Mouse (Mus musculus) heart, embryonic 13.5 days (tissue): ENCODE data around the gene Zfp219. TPM values are rescaled to one million over a fixed set of nuclear protein-coding genes. Genes with fewer than 3 reads are reported as not detected.

Experiments used
- ATAC-seq: fragments of 200-750 bp; cut with Nextera tagmentation; 2 replicates; pipeline ENCODE4 v1.8.0; 2017; ENCODE audit warnings: moderate TSS enrichment; ENCODE audit not compliant: insufficient number of reproducible peaks, low FRiP score, low TSS enrichment; ENCODE audit errors: extremely low read depth
- H3K27ac ChIP-seq: fragments of 300-500 bp; sonication (generic); replicated peaks from 2 replicates; pipeline ENCODE4 v1.5.1; 2015; ENCODE audit warnings: moderate library complexity, mild to moderate bottlenecking, inconsistent platforms
- H3K27me3 ChIP-seq: fragments of 300-500 bp; sonication (generic); replicated peaks from 2 replicates; pipeline ENCODE4 v1.6.1; 2015; ENCODE audit warnings: mild to moderate bottlenecking, inconsistent platforms
- H3K36me3 ChIP-seq: fragments of 300-500 bp; sonication (generic); 2 replicates; pipeline ENCODE4 v1.6.1; 2015; ENCODE audit warnings: mild to moderate bottlenecking, inconsistent platforms
- H3K4me1 ChIP-seq: fragments of 300-500 bp; sonication (generic); 2 replicates; pipeline ENCODE4 v1.6.1; 2015; ENCODE audit warnings: inconsistent platforms
- H3K4me2 ChIP-seq: fragments of 300-500 bp; sonication (generic); 2 replicates; pipeline ENCODE4 v1.6.1; 2015; ENCODE audit warnings: inconsistent platforms, mild to moderate bottlenecking, moderate library complexity
- H3K4me3 ChIP-seq: fragments of 300-500 bp; sonication (generic); 2 replicates; pipeline ENCODE4 v1.5.1; 2015; ENCODE audit warnings: moderate library complexity, mild to moderate bottlenecking, inconsistent platforms
- H3K9ac ChIP-seq: fragments of 300-500 bp; sonication (generic); 2 replicates; pipeline ENCODE4 v1.6.1; 2015; ENCODE audit warnings: inconsistent platforms, mild to moderate bottlenecking, moderate library complexity
- H3K9me3 ChIP-seq: fragments of 300-500 bp; sonication (generic); 2 replicates; pipeline ENCODE4 v1.6.1; 2016; ENCODE audit warnings: inconsistent platforms
- WGBS: fragments of 180-500 bp; shearing (Covaris S2); methylation state at CpG from one replicate; pipeline ENCODE4 v1.1.7; 2015; ENCODE audit warnings: mixed read lengths; 5-methylcytosine and 5-hydroxymethylcytosine counted together
- polyA plus RNA-seq: library from polyadenylated mRNA; unstranded; fragments of >200 nt; fragmentation: Nextera tagmentation; extraction: Ambion mirVana; gene quantifications from 2 replicates; pipeline ENCODE4 v1.2.1, GENCODE M21; 2015

Zfp219 gene
- polyA plus RNA-seq, 1 experiment from 2014 or later: 14.5 TPM

- WGBS: 59% methylated on average over 4 of the region's 4 CpGs
These were observed 37.3 kb downstream of the Zfp219 start for GRCm38 (mm10) chr14:51983251-51983650.

GRCm38 (mm10) chr14:51979252-51979651 lies 41.3 kb downstream of the Zfp219 start:
- H3K9ac ChIP-seq: no peak overlapping the region
- WGBS: 81% methylated on average over 3 of the region's 3 CpGs
- no peaks in the 10 kb centered on the region; the same call in 1 of the 2 replicates for H3K27me3 ChIP-seq
- no peak for ATAC-seq
- no peak overlapping the region for H3K4me2 ChIP-seq
- peaks cover 10% of the 10 kb centered on the region for H3K4me1 ChIP-seq
- no peaks in the 10 kb centered on the region for H3K9me3 ChIP-seq
- no peaks in the 10 kb centered on the region for H3K36me3 ChIP-seq
- H3K27ac ChIP-seq: no peak overlapping the region
- no peak overlapping the region for H3K4me3 ChIP-seq

More at GRCm38 (mm10) chr14:51983251-51983650, 37.3 kb downstream of the Zfp219 start:
- Histone ChIP-seq H3K36me3 (peaks cover 13% of the 10 kb centered on the region), H3K27ac (no peak overlapping the region), H3K9me3 (no peaks in the 10 kb centered on the region), H3K4me3 (no peak overlapping the region; the same call in 1 of the 2 replicates), H3K4me2 (peak overlapping the region; percentile 92), H3K9ac (peak overlapping the region; percentile 86; the same call in 1 of the 2 replicates), H3K4me1 (peaks cover 34% of the 10 kb centered on the region), H3K27me3 (no peaks in the 10 kb centered on the region; the same call in 1 of the 2 replicates)
- ATAC-seq: no peak

GRCm38 (mm10) chr14:51967400-51967799 lies 53.1 kb downstream of the Zfp219 start:
- ATAC-seq: no peak
- peaks cover under 1% of the 10 kb centered on the region for H3K4me1 ChIP-seq
- no peaks in the 10 kb centered on the region for H3K9me3 ChIP-seq
- no peak overlapping the region for H3K4me2 ChIP-seq
- no peaks in the 10 kb centered on the region for H3K27me3 ChIP-seq
- H3K36me3 ChIP-seq: no peaks in the 10 kb centered on the region
- H3K4me3 ChIP-seq: no peak overlapping the region
- no peak overlapping the region for H3K27ac ChIP-seq
- no peak overlapping the region for H3K9ac ChIP-seq
- WGBS: 76% methylated on average over 3 of the region's 3 CpGs

GRCm38 (mm10) chr14:51960316-51960715 lies 60.2 kb downstream of the Zfp219 start:
- Histone ChIP-seq H3K9ac (no peak overlapping the region), H3K4me1 (peaks cover 6% of the 10 kb centered on the region), H3K27me3 (no peaks in the 10 kb centered on the region), H3K9me3 (0 out of 2 replicates have a peak, but pooled peaks cover 2% of the 10 kb centered on the region), H3K4me2 (no peak overlapping the region), H3K36me3 (no peaks in the 10 kb centered on the region), H3K27ac (no peak overlapping the region), H3K4me3 (no peak overlapping the region)
- 77% methylated on average over 2 of the region's 2 CpGs for WGBS
- ATAC-seq: no peak

Other genes starting within 250 kb of the Zfp219 start
- not detected in 2 replicates for gene Ang4, start 247.1 kb downstream of the Zfp219 start, polyA plus RNA-seq
- not detected in 2 replicates for gene AY358078, start 220.7 kb downstream of the Zfp219 start, polyA plus RNA-seq
- gene Ear6, start 167.0 kb downstream of the Zfp219 start, polyA plus RNA-seq: not detected in 2 replicates
- gene Mettl17, start 135.9 kb downstream of the Zfp219 start, polyA plus RNA-seq: 38.3 and 40.5 TPM in 2 replicates
- gene Slc39a2, start 127.8 kb downstream of the Zfp219 start, polyA plus RNA-seq: 0.13 and 0.48 TPM in 2 replicates
- 223 and 248 TPM in 2 replicates for gene Ndrg2, start 106.6 kb downstream of the Zfp219 start, polyA plus RNA-seq
- not detected in 2 replicates for gene Tppp2, start 102.3 kb downstream of the Zfp219 start, polyA plus RNA-seq
- not detected in 2 replicates for gene Rnase13, start 98.0 kb downstream of the Zfp219 start, polyA plus RNA-seq
- gene Arhgef40, start 36.0 kb downstream of the Zfp219 start, polyA plus RNA-seq: 63.9 and 69.5 TPM in 2 replicates
- 0.43 and 1.1 TPM in 2 replicates for gene Tmem253, start 5.1 kb downstream of the Zfp219 start, polyA plus RNA-seq
- not detected in 2 replicates for gene Olfr221, start 21.7 kb upstream of the Zfp219 start, polyA plus RNA-seq
- 340 and 392 TPM in 2 replicates for gene Hnrnpc, start 83.3 kb upstream of the Zfp219 start, polyA plus RNA-seq
- gene Rpgrip1, start 90.0 kb upstream of the Zfp219 start, polyA plus RNA-seq: 37.7 and 38.8 TPM in 2 replicates
- 28.0 and 29.8 TPM in 2 replicates for gene Supt16, start 176.7 kb upstream of the Zfp219 start, polyA plus RNA-seq
- gene Chd8, start 237.0 kb upstream of the Zfp219 start, polyA plus RNA-seq: 17.6 and 18.7 TPM in 2 replicates